Mouse (Mus musculus): Measurements from ENCODE around the gene Flrt1. TPM values are rescaled to one million over a fixed set of nuclear protein-coding genes. Genes with fewer than 3 reads are reported as not detected.

The Flrt1 gene
- polyA plus RNA-seq, 1 experiment from 2014 or later = 3.4 TPM

DNA sequence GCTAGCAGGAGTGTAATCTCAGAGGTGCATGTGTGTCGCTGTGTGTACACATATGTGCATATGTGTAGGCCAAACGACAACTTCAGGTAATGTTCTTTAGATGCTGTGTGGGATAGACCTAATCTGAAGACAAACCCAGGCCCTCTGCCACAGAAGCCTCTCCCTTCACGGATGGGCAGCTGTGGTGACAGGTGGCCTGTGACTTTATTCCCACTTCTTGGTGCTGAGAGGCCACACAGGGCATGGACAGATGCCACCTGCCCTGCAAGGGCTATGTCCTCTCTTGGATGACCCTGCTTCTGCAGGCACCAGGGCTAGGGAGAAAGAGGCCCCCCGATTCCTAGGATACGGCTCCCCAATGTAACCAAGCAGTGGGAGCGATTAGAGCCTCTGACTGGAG lies 5.8 kb upstream of the Flrt1 start:
- Histone ChIP-seq H3K27ac (ENCODE audit: low read length) (no peak overlapping the region), H3K36me3 (ENCODE audit: control insufficient read depth, insufficient read depth, low read length) (no peaks in the 10 kb centered on the region), H3K9me3 (replicated peaks; ENCODE audit: control insufficient read depth, low read length) (no peaks in the 10 kb centered on the region), H3K27me3 (ENCODE audit: control insufficient read depth, insufficient read depth, low read length) (no peaks in the 10 kb centered on the region), H3K4me2 (ENCODE audit: low read depth, low read length) (no peak overlapping the region), H3K9ac (ENCODE audit: low read length) (no peak overlapping the region), H3K4me1 (ENCODE audit: control insufficient read depth, insufficient read depth, low read length) (peaks cover 17% of the 10 kb centered on the region), H3K4me3 (replicated peaks; ENCODE audit: low read length) (no peak overlapping the region)
- 75% methylated on average over 6 of the region's 6 CpGs for WGBS
- ATAC-seq (ENCODE audit: insufficient read depth, low FRiP score) = no peak

DNA sequence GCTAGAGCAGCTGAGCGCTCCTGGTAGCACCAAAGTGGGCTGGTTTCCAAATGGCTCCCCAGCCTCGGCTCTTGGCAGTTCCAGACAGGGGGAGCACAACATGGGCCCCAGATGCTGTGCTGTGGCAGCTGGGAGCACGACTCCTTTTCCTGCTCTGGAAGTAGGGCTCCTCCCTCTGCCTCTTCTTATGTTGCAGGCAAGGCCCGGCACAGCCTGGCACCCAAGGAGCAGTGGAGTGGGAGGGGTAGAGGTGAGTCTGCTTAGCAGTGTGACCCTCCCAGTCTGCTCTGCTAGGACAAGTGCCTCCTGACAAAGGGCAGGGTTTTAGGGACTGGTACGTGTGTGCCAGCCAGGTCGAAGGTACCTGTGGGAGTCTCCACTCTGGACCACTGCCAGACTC lies 5.3 kb upstream of the Flrt1 start:
- Histone ChIP-seq H3K27ac (ENCODE audit: low read length) (peak overlapping the region; percentile 9; the same call in 1 of the 2 replicates), H3K9ac (ENCODE audit: low read length) (0 out of 2 replicates have a peak overlapping the region, but pooled peaks have one; percentile 6), H3K4me2 (ENCODE audit: low read depth, low read length) (no peak overlapping the region), H3K4me1 (ENCODE audit: control insufficient read depth, insufficient read depth, low read length) (peaks cover 17% of the 10 kb centered on the region), H3K4me3 (replicated peaks; ENCODE audit: low read length) (no peak overlapping the region), H3K9me3 (replicated peaks; ENCODE audit: control insufficient read depth, low read length) (no peaks in the 10 kb centered on the region), H3K36me3 (ENCODE audit: control insufficient read depth, insufficient read depth, low read length) (no peaks in the 10 kb centered on the region), H3K27me3 (ENCODE audit: control insufficient read depth, insufficient read depth, low read length) (no peaks in the 10 kb centered on the region)
- ATAC-seq (ENCODE audit: insufficient read depth, low FRiP score) = peak; percentile 57; the same call in 1 of the 2 replicates
- 43% methylated on average over 6 of the region's 6 CpGs for WGBS

DNA sequence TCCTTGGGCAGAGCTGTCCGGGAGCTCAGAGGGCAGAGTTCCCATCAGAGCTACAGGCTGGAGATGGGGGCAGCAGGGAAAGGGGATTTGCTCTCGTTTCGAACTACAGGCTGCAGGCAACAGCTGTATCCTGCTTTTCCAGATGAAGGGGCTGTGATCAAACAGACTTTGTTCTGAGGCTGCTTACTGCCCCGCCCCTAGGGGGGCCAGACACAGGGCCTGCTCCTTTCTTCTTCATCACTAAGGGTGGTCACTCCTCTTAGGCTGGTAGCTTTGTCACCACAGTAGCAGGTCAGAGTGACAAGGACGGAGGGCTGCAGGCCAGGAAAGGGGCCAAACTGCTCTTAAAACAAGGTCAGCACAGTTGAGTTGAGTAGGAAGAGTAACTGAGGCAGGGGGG lies 4.6 kb upstream of the Flrt1 start:
- H3K27ac ChIP-seq (ENCODE audit: low read length) = peak overlapping the region; percentile 9; the same call in 1 of the 2 replicates
- no peaks in the 10 kb centered on the region for H3K9me3 ChIP-seq (replicated peaks; ENCODE audit: control insufficient read depth, low read length)
- H3K4me2 ChIP-seq (ENCODE audit: low read depth, low read length) = no peak overlapping the region
- no peaks in the 10 kb centered on the region for H3K27me3 ChIP-seq (ENCODE audit: control insufficient read depth, insufficient read depth, low read length)
- 0 out of 2 replicates have a peak overlapping the region, but pooled peaks have one; percentile 1 for H3K9ac ChIP-seq (ENCODE audit: low read length)
- H3K36me3 ChIP-seq (ENCODE audit: control insufficient read depth, insufficient read depth, low read length) = no peaks in the 10 kb centered on the region
- no peak for ATAC-seq (ENCODE audit: insufficient read depth, low FRiP score)
- H3K4me3 ChIP-seq (replicated peaks; ENCODE audit: low read length) = no peak overlapping the region
- WGBS = 25% methylated on average over 5 of the region's 5 CpGs
- H3K4me1 ChIP-seq (ENCODE audit: control insufficient read depth, insufficient read depth, low read length) = peaks cover 17% of the 10 kb centered on the region

DNA sequence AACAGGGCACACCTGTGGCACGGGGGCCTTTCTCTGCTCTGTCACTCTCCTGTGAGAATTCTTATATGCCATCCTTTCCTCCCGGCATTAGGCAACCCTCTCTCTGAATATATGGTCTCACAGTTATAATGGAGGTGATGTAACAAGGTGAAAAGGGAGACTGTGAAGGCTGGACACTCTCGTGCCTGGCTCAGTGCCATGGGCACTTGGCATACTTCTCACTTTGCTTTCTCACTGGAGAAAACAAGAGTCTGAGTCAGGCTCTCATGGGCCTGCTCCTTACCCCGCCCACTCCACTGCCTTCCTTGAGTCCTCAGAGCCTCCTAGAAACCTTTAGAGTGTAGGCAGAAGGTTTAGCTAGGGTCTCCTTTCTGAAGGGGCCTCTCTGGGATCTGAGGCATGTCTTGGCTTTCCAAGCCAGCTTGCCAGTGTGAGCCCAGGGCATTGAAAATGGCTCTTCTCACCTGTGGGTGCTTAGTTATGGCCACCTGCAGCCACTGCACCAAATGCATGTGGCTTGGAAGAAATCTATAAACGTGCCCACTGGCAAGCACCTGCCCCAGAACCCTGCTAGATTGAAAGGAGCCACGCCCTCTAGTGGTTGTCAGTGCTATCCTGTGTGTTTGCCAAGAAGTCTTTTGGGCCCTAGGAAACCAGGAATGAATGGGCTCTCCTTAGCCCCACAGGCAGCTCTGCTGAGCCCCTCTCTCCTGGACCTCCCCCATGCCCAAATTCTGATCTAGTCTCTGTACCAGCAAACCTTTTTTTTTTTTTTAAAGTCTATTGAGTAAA lies 2.8 kb upstream of the Flrt1 start:
- H3K4me2 ChIP-seq (ENCODE audit: low read depth, low read length) = no peak overlapping the region
- H3K36me3 ChIP-seq (ENCODE audit: control insufficient read depth, insufficient read depth, low read length) = no peaks in the 10 kb centered on the region
- no peak for ATAC-seq (ENCODE audit: insufficient read depth, low FRiP score)
- no peak overlapping the region for H3K27ac ChIP-seq (ENCODE audit: low read length)
- H3K4me3 ChIP-seq (replicated peaks; ENCODE audit: low read length) = no peak overlapping the region
- no peaks in the 10 kb centered on the region for H3K27me3 ChIP-seq (ENCODE audit: control insufficient read depth, insufficient read depth, low read length)
- WGBS = 57% methylated on average over 6 of the region's 6 CpGs
- H3K9ac ChIP-seq (ENCODE audit: low read length) = no peak overlapping the region
- H3K4me1 ChIP-seq (ENCODE audit: control insufficient read depth, insufficient read depth, low read length) = peaks cover 30% of the 10 kb centered on the region
- no peaks in the 10 kb centered on the region for H3K9me3 ChIP-seq (replicated peaks; ENCODE audit: control insufficient read depth, low read length)

DNA sequence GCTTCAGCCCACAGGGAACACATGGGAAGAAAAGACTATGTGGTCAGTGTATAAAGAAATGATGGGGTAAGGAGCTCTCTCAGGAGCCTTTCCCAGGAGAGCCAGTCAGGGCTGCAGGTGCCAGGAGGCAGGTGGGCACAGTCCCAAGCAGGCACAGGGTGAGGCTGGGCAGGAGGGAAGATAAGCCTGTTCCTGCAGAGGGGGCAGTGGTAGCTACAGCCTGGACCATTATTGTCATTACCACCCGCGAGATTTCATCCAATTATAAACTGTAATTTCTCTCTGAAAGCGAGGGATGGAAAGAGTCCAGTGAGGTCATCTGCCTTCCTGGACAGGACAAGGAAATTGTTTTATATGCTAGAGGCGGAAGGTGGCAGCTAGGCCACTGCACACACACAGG lies 1.6 kb upstream of the Flrt1 start:
- 70% methylated on average over 4 of the region's 4 CpGs for WGBS
- Histone ChIP-seq H3K27me3 (ENCODE audit: control insufficient read depth, insufficient read depth, low read length) (no peaks in the 10 kb centered on the region), H3K9ac (ENCODE audit: low read length) (no peak overlapping the region), H3K4me1 (ENCODE audit: control insufficient read depth, insufficient read depth, low read length) (peaks cover 29% of the 10 kb centered on the region), H3K36me3 (ENCODE audit: control insufficient read depth, insufficient read depth, low read length) (no peaks in the 10 kb centered on the region), H3K9me3 (replicated peaks; ENCODE audit: control insufficient read depth, low read length) (no peaks in the 10 kb centered on the region), H3K4me2 (ENCODE audit: low read depth, low read length) (no peak overlapping the region), H3K4me3 (replicated peaks; ENCODE audit: low read length) (no peak overlapping the region), H3K27ac (ENCODE audit: low read length) (no peak overlapping the region)
- ATAC-seq (ENCODE audit: insufficient read depth, low FRiP score) = no peak

DNA sequence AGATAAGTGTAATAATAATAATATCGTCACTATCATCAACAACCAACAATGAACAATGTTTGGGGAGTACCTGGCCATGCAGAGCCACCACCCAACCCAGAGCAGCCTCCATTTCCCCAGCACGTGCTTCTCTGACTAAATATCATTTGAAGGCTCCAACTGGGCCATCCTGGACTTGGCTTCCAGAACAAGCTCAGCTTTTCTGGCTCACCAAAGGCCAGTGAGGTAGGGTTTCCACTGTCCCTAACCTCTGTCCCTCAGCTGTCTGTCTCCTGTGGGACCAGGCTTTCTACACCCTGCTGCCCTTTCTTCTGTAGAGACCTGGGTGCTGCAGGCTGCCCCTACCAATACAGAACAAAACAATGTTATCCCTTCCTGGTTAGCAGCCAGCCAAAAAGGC lies 1.0 kb upstream of the Flrt1 start:
- no peaks in the 10 kb centered on the region for H3K9me3 ChIP-seq (replicated peaks; ENCODE audit: control insufficient read depth, low read length)
- ATAC-seq (ENCODE audit: insufficient read depth, low FRiP score) = no peak
- no peak overlapping the region for H3K4me3 ChIP-seq (replicated peaks; ENCODE audit: low read length)
- H3K9ac ChIP-seq (ENCODE audit: low read length) = no peak overlapping the region
- peaks cover 29% of the 10 kb centered on the region for H3K4me1 ChIP-seq (ENCODE audit: control insufficient read depth, insufficient read depth, low read length)
- no peaks in the 10 kb centered on the region for H3K27me3 ChIP-seq (ENCODE audit: control insufficient read depth, insufficient read depth, low read length)
- no peak overlapping the region for H3K27ac ChIP-seq (ENCODE audit: low read length)
- H3K36me3 ChIP-seq (ENCODE audit: control insufficient read depth, insufficient read depth, low read length) = no peaks in the 10 kb centered on the region
- no peak overlapping the region for H3K4me2 ChIP-seq (ENCODE audit: low read depth, low read length)
- WGBS = 84% methylated on average over 2 of the region's 2 CpGs

DNA sequence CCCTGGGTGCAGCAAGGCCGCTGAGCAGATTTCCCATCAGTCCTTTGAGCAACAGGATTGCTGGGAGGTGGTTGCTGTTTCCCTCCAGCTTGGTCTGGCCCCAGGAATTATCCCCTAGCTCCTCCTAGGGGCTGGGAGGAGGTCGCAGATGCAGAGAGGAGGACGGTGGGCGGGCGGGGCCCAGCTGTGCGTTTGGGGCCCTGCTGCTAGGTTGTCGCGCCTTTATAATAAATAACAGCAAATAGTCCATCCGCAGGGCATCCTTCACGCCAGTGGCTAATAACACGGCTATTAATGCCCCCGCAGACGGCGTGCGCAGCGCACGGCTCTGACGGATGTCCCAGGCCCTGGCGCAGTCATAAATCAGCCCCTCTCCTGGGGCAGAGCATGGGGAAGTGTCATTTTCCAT lies 1.5 kb downstream of the Flrt1 start:
- H3K4me1 ChIP-seq (ENCODE audit: control insufficient read depth, insufficient read depth, low read length) = peaks cover 15% of the 10 kb centered on the region; the same call in 1 of the 2 replicates
- peak overlapping the region; percentile 20; the same call in 1 of the 2 replicates for H3K4me3 ChIP-seq (replicated peaks; ENCODE audit: low read length)
- no peaks in the 10 kb centered on the region for H3K36me3 ChIP-seq (ENCODE audit: control insufficient read depth, insufficient read depth, low read length)
- peak overlapping the region; percentile 80; the same call in 1 of the 2 replicates for H3K27ac ChIP-seq (ENCODE audit: low read length)
- 18% methylated on average over 19 of the region's 19 CpGs for WGBS
- peak; percentile 79 for ATAC-seq (ENCODE audit: insufficient read depth, low FRiP score)
- no peaks in the 10 kb centered on the region for H3K27me3 ChIP-seq (ENCODE audit: control insufficient read depth, insufficient read depth, low read length)
- peak overlapping the region; percentile 26 for H3K4me2 ChIP-seq (ENCODE audit: low read depth, low read length)
- no peaks in the 10 kb centered on the region for H3K9me3 ChIP-seq (replicated peaks; ENCODE audit: control insufficient read depth, low read length)
- peak overlapping the region; percentile 66 for H3K9ac ChIP-seq (ENCODE audit: low read length)

DNA sequence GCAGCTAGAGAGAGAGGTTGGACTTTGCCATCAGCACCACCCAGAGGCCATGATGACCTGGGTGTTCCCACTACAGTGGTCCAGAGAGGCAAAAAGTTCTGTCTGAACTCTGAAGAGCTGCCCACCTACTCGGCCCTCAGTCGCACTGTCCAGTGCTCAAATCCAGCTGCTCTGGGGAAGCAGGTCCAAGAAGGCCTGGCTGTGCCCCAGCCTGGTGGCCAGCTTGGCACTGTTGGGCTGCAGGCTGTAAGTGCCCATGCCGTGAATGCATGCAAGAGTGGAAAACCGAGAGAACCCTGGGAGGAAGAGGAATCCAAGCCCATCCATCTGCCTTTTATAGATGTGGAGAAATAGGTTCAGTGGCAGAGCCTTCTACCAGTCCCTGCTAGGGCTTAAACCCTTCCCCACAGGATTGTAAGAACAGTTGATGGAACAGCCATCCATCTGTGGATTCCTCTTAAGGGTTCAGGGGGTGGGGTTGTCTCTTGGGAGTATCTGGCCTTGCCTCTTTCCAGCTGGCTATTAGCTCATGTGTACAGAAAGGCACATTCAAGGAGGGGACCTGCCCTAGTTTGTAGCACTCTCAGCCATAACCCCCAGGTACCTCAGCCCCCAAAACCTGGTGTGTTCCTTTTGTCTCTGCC lies 2.1 kb downstream of the Flrt1 start:
- Histone ChIP-seq H3K9me3 (replicated peaks; ENCODE audit: control insufficient read depth, low read length) (no peaks in the 10 kb centered on the region), H3K9ac (ENCODE audit: low read length) (peak overlapping the region; percentile 66), H3K4me1 (ENCODE audit: control insufficient read depth, insufficient read depth, low read length) (peaks cover 15% of the 10 kb centered on the region; the same call in 1 of the 2 replicates), H3K4me2 (ENCODE audit: low read depth, low read length) (peak overlapping the region; percentile 26), H3K27ac (ENCODE audit: low read length) (peak overlapping the region; percentile 80), H3K36me3 (ENCODE audit: control insufficient read depth, insufficient read depth, low read length) (no peaks in the 10 kb centered on the region), H3K4me3 (replicated peaks; ENCODE audit: low read length) (no peak overlapping the region; the same call in 1 of the 2 replicates), H3K27me3 (ENCODE audit: control insufficient read depth, insufficient read depth, low read length) (no peaks in the 10 kb centered on the region)
- 50% methylated on average over 4 of the region's 4 CpGs for WGBS
- peak; percentile 58 for ATAC-seq (ENCODE audit: insufficient read depth, low FRiP score)

DNA sequence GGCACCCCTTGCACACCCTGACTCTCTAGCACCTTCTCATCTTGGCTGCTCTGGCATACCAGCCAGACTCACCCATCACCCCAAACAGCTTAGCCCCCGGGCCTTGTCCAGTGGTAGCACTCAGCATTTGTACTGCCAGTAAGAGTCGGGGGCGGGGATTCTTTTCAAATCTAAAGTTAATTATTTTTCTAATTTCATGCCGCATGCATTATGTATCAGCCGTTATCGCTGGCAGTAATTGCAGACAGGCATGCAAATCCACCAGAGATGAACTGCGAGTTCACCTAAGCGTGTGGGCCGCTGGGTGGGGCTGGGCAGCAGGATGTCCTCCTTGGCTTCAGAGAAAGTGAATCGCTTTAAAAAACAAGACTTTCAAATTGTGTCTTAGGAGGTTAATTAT lies 3.5 kb downstream of the Flrt1 start:
- ATAC-seq (ENCODE audit: insufficient read depth, low FRiP score) = no peak
- WGBS = 86% methylated on average over 10 of the region's 10 CpGs
- H3K27ac ChIP-seq (ENCODE audit: low read length) = no peak overlapping the region
- H3K27me3 ChIP-seq (ENCODE audit: control insufficient read depth, insufficient read depth, low read length) = peaks cover under 1% of the 10 kb centered on the region; the same call in 1 of the 2 replicates
- H3K4me2 ChIP-seq (ENCODE audit: low read depth, low read length) = no peak overlapping the region
- H3K36me3 ChIP-seq (ENCODE audit: control insufficient read depth, insufficient read depth, low read length) = no peaks in the 10 kb centered on the region
- H3K9me3 ChIP-seq (replicated peaks; ENCODE audit: control insufficient read depth, low read length) = no peaks in the 10 kb centered on the region
- H3K4me3 ChIP-seq (replicated peaks; ENCODE audit: low read length) = no peak overlapping the region
- no peak overlapping the region for H3K9ac ChIP-seq (ENCODE audit: low read length)
- H3K4me1 ChIP-seq (ENCODE audit: control insufficient read depth, insufficient read depth, low read length) = peaks cover 15% of the 10 kb centered on the region; the same call in 1 of the 2 replicates

All from stomach, embryonic 16.5 days (tissue).